Mouse (Mus musculus) CH12.LX (cell line): ENCODE measurements around the gene Plekhj1. TPM values are rescaled to one million over a fixed set of nuclear protein-coding genes. Genes with fewer than 3 reads are reported as not detected.
A peak's percentile ranks its signal among the peaks of the same experiment; 100 is the strongest.

ENCODE experiments used
- DNase-seq: peaks from one replicate; pipeline ENCODE4 v3.0.0-alpha.2; 2013; ENCODE audit errors: extremely low read depth
- H3K27ac ChIP-seq: 2 replicates; pipeline ENCODE4 v1.5.1; 2012; ENCODE audit warnings: low read depth, mild to moderate bottlenecking, control low read depth, moderate library complexity; ENCODE audit not compliant: insufficient read depth
- H3K27me3 ChIP-seq: replicated peaks from 2 replicates; pipeline ENCODE3; 2012; ENCODE audit warnings: inconsistent platforms
- H3K36me3 ChIP-seq, 2 experiments: replicated peaks in 1 of 2; 2 replicates each; pipeline versions ENCODE3 to v1.6.1; 2012; ENCODE audit warnings: inconsistent platforms in 1 of 2, low read length in 1 of 2, mild to moderate bottlenecking in 1 of 2, mixed read lengths in 1 of 2, moderate library complexity in 1 of 2; ENCODE audit not compliant: control insufficient read depth in 1 of 2, insufficient read depth in 1 of 2
- H3K4me1 ChIP-seq, 2 experiments: 2 replicates each; pipeline ENCODE4 v1.6.1; 2012; ENCODE audit warnings: inconsistent platforms in 1 of 2, moderate library complexity in 1 of 2; ENCODE audit not compliant: insufficient read depth in 2 of 2, control insufficient read depth in 1 of 2
- H3K4me2 ChIP-seq: 2 replicates; pipeline ENCODE4 v1.6.1; 2012; ENCODE audit warnings: low read depth, mild to moderate bottlenecking, control low read depth; ENCODE audit not compliant: poor library complexity, insufficient read depth, severe bottlenecking
- H3K4me3 ChIP-seq, 3 experiments: fragments of 150-350 bp in 1 of 3; sonication (generic) in 1 of 3; replicated peaks in 1 of 3; 2 replicates each; pipeline versions ENCODE3 to v1.5.1; 2011 to 2012; ENCODE audit warnings: low read depth in 2 of 3, low read length in 2 of 3, mild to moderate bottlenecking in 2 of 3, moderate library complexity in 2 of 3, control low read depth in 1 of 3, improper control_type of control experiment in 1 of 3, inconsistent platforms in 1 of 3, mixed read lengths in 1 of 3; ENCODE audit not compliant: poor library complexity in 1 of 3
- H3K79me2 ChIP-seq: replicated peaks from 2 replicates; pipeline ENCODE4 v1.6.1; 2012; ENCODE audit warnings: mild to moderate bottlenecking, moderate library complexity; ENCODE audit not compliant: control insufficient read depth, poor library complexity, insufficient read depth, severe bottlenecking; ENCODE audit errors: extremely low read depth
- H3K9ac ChIP-seq: 2 replicates; pipeline ENCODE4 v1.6.1; 2012; ENCODE audit warnings: low read depth, mild to moderate bottlenecking, control low read depth, moderate library complexity; ENCODE audit not compliant: insufficient read depth
- H3K9me3 ChIP-seq: replicated peaks from 2 replicates; pipeline ENCODE3; 2012; ENCODE audit warnings: low read length, inconsistent platforms, mixed read lengths
- BHLHE40 ChIP-seq: IDR thresholded peaks from 2 replicates; pipeline ENCODE4 v1.6.1; 2011; ENCODE audit warnings: mild to moderate bottlenecking, low read depth, low read length, improper control_type of control experiment
- CHD1 ChIP-seq: IDR thresholded peaks from 2 replicates; pipeline ENCODE4 v1.6.1; 2012; ENCODE audit warnings: low read depth, low read length, improper control_type of control experiment, inconsistent platforms
- CHD2 ChIP-seq: IDR thresholded peaks from 2 replicates; pipeline ENCODE4 v1.6.1; 2011; ENCODE audit warnings: low read length, improper control_type of control experiment
- CTCF ChIP-seq, 2 experiments: IDR thresholded peaks in 1 of 2; conservative IDR thresholded peaks in 1 of 2; 2 replicates each; pipeline ENCODE4 v1.5.1; 2011 to 2012; ENCODE audit warnings: low read depth in 2 of 2, low read length in 2 of 2, improper control_type of control experiment in 1 of 2, inconsistent platforms in 1 of 2, mild to moderate bottlenecking in 1 of 2, moderate library complexity in 1 of 2
- EP300 ChIP-seq: IDR thresholded peaks from 2 replicates; pipeline ENCODE4 v1.6.1; 2011; ENCODE audit warnings: low read length, improper control_type of control experiment
- ETS1 ChIP-seq: conservative IDR thresholded peaks from 2 replicates; pipeline ENCODE4 v1.6.1; 2012; ENCODE audit warnings: low read depth, mild to moderate bottlenecking, inconsistent platforms, low read length, improper control_type of control experiment, moderate library complexity
- GABPA ChIP-seq: IDR thresholded peaks from 2 replicates; pipeline ENCODE4 v1.6.1; 2012; ENCODE audit warnings: low read depth, low read length, improper control_type of control experiment, inconsistent platforms; ENCODE audit not compliant: insufficient replicate concordance
- HCFC1 ChIP-seq: IDR thresholded peaks from 2 replicates; pipeline ENCODE4 v1.6.1; 2012; ENCODE audit warnings: low read depth, mild to moderate bottlenecking, inconsistent platforms, low read length, improper control_type of control experiment
- IRF4 ChIP-seq: IDR thresholded peaks from 2 replicates; pipeline ENCODE4 v1.6.1; 2014; ENCODE audit warnings: low read depth, mild to moderate bottlenecking, inconsistent platforms, low read length, improper control_type of control experiment
- JUN ChIP-seq: IDR thresholded peaks from 2 replicates; pipeline ENCODE4 v1.6.1; 2011; ENCODE audit warnings: low read depth, mild to moderate bottlenecking, low read length, improper control_type of control experiment, moderate library complexity; ENCODE audit not compliant: insufficient read depth
- JUND ChIP-seq: conservative IDR thresholded peaks from 2 replicates; pipeline ENCODE4 v1.6.1; 2011; ENCODE audit warnings: low read depth, low read length, improper control_type of control experiment
- KAT2A ChIP-seq: IDR thresholded peaks from 2 replicates; pipeline ENCODE4 v1.6.1; 2012; ENCODE audit warnings: low read length, improper control_type of control experiment, inconsistent platforms; ENCODE audit not compliant: insufficient replicate concordance
- MAX ChIP-seq: IDR thresholded peaks from 2 replicates; pipeline ENCODE4 v1.6.1; 2011; ENCODE audit warnings: low read length, improper control_type of control experiment
- MAZ ChIP-seq: IDR thresholded peaks from 2 replicates; pipeline ENCODE4 v1.6.1; 2012; ENCODE audit warnings: low read depth, mild to moderate bottlenecking, inconsistent platforms, low read length, improper control_type of control experiment, moderate library complexity
- MEF2A ChIP-seq: IDR thresholded peaks from 2 replicates; pipeline ENCODE4 v1.6.1; 2014; ENCODE audit warnings: low read depth, mild to moderate bottlenecking, inconsistent platforms, low read length, improper control_type of control experiment, borderline replicate concordance
- MXI1 ChIP-seq: IDR thresholded peaks from 2 replicates; pipeline ENCODE4 v1.6.1; 2011; ENCODE audit warnings: mild to moderate bottlenecking, low read depth, low read length, improper control_type of control experiment
- MYC ChIP-seq: IDR thresholded peaks from 2 replicates; pipeline ENCODE4 v1.6.1; 2011; ENCODE audit warnings: low read depth, mild to moderate bottlenecking, improper control_type of control experiment, low read length
- NRF1 ChIP-seq: IDR thresholded peaks from 2 replicates; pipeline ENCODE4 v1.6.1; 2014; ENCODE audit warnings: low read depth, mild to moderate bottlenecking, inconsistent platforms, low read length, improper control_type of control experiment, moderate library complexity
- PAX5 ChIP-seq: IDR thresholded peaks from 2 replicates; pipeline ENCODE4 v1.6.1; 2012; ENCODE audit warnings: low read length, inconsistent platforms, mixed read lengths
- POLR2AphosphoS2 ChIP-seq: IDR thresholded peaks from 2 replicates; pipeline ENCODE4 v1.6.1; 2011; ENCODE audit warnings: low read depth, low read length, improper control_type of control experiment
- RAD21 ChIP-seq: IDR thresholded peaks from 2 replicates; pipeline ENCODE4 v1.6.1; 2011; ENCODE audit warnings: low read depth, mild to moderate bottlenecking, low read length, improper control_type of control experiment, moderate library complexity
- SIN3A ChIP-seq: IDR thresholded peaks from 2 replicates; pipeline ENCODE4 v1.6.1; 2012; ENCODE audit warnings: low read length, improper control_type of control experiment, inconsistent platforms
- SMC3 ChIP-seq: IDR thresholded peaks from 2 replicates; pipeline ENCODE4 v1.6.1; 2011; ENCODE audit warnings: low read depth, low read length, improper control_type of control experiment
- TCF12 ChIP-seq: IDR thresholded peaks from 2 replicates; pipeline ENCODE4 v1.6.1; 2014; ENCODE audit warnings: low read depth, mild to moderate bottlenecking, inconsistent platforms, low read length, improper control_type of control experiment
- UBTF ChIP-seq: IDR thresholded peaks from 2 replicates; pipeline ENCODE4 v1.6.1; 2012; ENCODE audit warnings: low read depth, mild to moderate bottlenecking, inconsistent platforms, low read length, improper control_type of control experiment, moderate library complexity
- USF1 ChIP-seq: IDR thresholded peaks from 2 replicates; pipeline ENCODE4 v1.6.1; 2014; ENCODE audit warnings: low read depth, mild to moderate bottlenecking, inconsistent platforms, low read length, improper control_type of control experiment
- USF2 ChIP-seq: conservative IDR thresholded peaks from 2 replicates; pipeline ENCODE4 v1.6.1; 2011; ENCODE audit warnings: low read depth, low read length, improper control_type of control experiment
- ZKSCAN1 ChIP-seq: IDR thresholded peaks from 2 replicates; pipeline ENCODE4 v1.6.1; 2012; ENCODE audit warnings: low read depth, inconsistent platforms, low read length, improper control_type of control experiment, borderline replicate concordance
- ZMIZ1 ChIP-seq: IDR thresholded peaks from 2 replicates; pipeline ENCODE4 v1.6.1; 2012; ENCODE audit warnings: low read depth, mild to moderate bottlenecking, inconsistent platforms, low read length, improper control_type of control experiment
- ZNF384 ChIP-seq: IDR thresholded peaks from 2 replicates; pipeline ENCODE4 v1.6.1; 2012; ENCODE audit warnings: low read depth, low read length, improper control_type of control experiment, inconsistent platforms
- dilution Hi-C: fragments of 300-500 bp; cut with MboI; formaldehyde crosslinking; loops from 2 replicates; pipeline ENCODE4 v1.14.3; 2020; ENCODE audit warnings: low sequenced_read_pairs; ENCODE audit not compliant: extremely low pct_unique_long_range_greater_than_20kb, extremely low pct_ligation_motif_present
- in situ Hi-C: fragments of 300-500 bp; cut with MboI; formaldehyde crosslinking; loops from 3 replicates; pipeline ENCODE4 v1.14.3; 2019; ENCODE audit warnings: low sequenced_read_pairs, low pct_ligation_motif_present, low pct_unique_long_range_greater_than_20kb, mixed read lengths
- polyA plus RNA-seq: library from polyadenylated mRNA; unstranded; fragments of >175 nt; gene quantifications from 2 replicates; pipeline ENCODE4 v1.2.1, GENCODE M21; 2012; ENCODE audit warnings: low read depth; ENCODE audit not compliant: insufficient read length
- total RNA-seq, 2 experiments: library from RNA; depleted of rRNA; stranded (reverse); fragments of 300-350 nt in 1 of 2; fragments of >200 nt in 1 of 2; gene quantifications; 2 replicates each; pipeline ENCODE4 v1.2.3; 2012 to 2014

Plekhj1 gene
- total and polyA plus RNA-seq, 3 experiments, result 63.4 to 123 (median 63.8) TPM

DNA sequence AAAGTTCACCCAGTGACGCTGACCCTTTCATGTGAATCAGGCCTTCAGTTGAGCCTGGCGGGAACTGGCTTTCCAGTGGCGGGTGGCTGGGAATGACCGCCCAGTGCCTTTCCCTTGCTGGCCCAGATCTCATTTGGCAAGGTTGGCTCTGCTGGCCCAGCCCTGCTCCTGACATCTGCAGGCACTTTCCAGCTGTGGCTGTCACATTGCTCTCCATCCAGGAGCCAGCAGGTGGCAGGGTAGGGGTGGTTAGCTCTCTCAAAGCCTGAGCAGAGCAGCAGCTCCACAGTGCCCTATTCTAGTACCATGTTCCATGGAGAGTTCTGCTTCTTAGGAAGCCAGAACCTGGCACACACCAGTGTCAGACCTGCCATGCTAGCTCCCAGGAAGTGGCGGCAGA, 40.7 kb downstream of the Plekhj1 start:
- H3K9ac ChIP-seq, result no peak overlapping the region
- dilution Hi-C loops (no loop called here), in situ Hi-C loops (no loop called here)
- peaks cover 0 to 39% of the 10 kb centered on the region in 2 experiments for H3K36me3 ChIP-seq
- H3K9me3 ChIP-seq, result no peaks in the 10 kb centered on the region
- DNase-seq, result peak; percentile 71
- no peak overlapping the region for H3K27ac ChIP-seq
- H3K79me2 ChIP-seq, result peaks cover 75% of the 10 kb centered on the region
- H3K4me2 ChIP-seq, result no peak overlapping the region
- no peaks in the 10 kb centered on the region for H3K27me3 ChIP-seq
- H3K4me1 ChIP-seq, result peaks cover 30 to 59% of the 10 kb centered on the region in 2 experiments
- no peak overlapping the region for H3K4me3 ChIP-seq
- TF ChIP-seq ZNF384 (0 out of 2 replicates have a peak, but pooled peaks have one; percentile 13), RAD21 (peak; percentile 52), MYC (peak; percentile 46; the same call in 1 of the 2 replicates), MEF2A (0 out of 2 replicates have a peak, but pooled peaks have one; percentile 22), IRF4 (0 out of 2 replicates have a peak, but pooled peaks have one; percentile 8), SIN3A (peak; percentile 81; the same call in 1 of the 2 replicates), HCFC1 (0 out of 2 replicates have a peak, but pooled peaks have one; percentile 15), MAZ (no peak), CTCF (conservative IDR thresholded peaks at IDR 0.05 in 1 of 2, IDR thresholded peaks at IDR 0.05 in 1 of 2; ENCODE audit: low read depth in 2 of 2, low read length in 2 of 2) (peak; percentile 23 to 79; a peak in 3 of 4 replicates), CHD2 (no peak), MXI1 (peak; percentile 69), MAX (peak; percentile 64; the same call in 1 of the 2 replicates), POLR2AphosphoS2 (no peak), SMC3 (peak; percentile 67)

DNA sequence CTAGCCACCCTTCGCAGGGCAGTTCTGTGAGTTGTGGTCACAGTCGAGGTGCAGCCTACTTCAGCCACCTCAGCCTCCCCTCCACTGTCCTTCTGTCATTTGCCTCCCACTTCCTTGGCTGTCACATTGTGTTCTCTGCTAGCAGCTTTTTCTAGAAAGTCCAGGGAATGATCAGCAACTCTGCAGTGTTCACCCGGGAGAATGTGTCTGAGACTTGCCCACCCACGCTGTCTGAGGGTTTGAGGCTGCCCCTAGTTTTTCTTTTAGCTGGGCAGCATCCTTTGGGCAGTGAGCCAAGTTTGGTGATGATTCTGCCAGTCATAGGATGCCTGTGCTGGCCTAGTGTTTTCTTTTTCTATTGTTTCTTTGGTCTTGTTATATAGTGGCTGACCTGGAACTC, 41.5 kb downstream of the Plekhj1 start:
- dilution Hi-C loops, result no loop called here
- Histone ChIP-seq H3K79me2 (peaks cover 68% of the 10 kb centered on the region), H3K27me3 (no peaks in the 10 kb centered on the region), H3K9ac (peak overlapping the region; percentile 96; the same call in 1 of the 2 replicates), H3K27ac (no peak overlapping the region), H3K36me3 (peaks cover 0 to 33% of the 10 kb centered on the region in 2 experiments), H3K4me3 (peak overlapping the region in 2 of 3 experiments; percentile 93 to 98), H3K4me1 (peaks cover 26 to 59% of the 10 kb centered on the region in 2 experiments), H3K4me2 (peak overlapping the region; percentile 52; the same call in 1 of the 2 replicates), H3K9me3 (no peaks in the 10 kb centered on the region)
- no peak for TF ChIP-seq SIN3A
- TF ChIP-seq EP300, result no peak
- TF ChIP-seq TCF12, result no peak
- TF ChIP-seq ZNF384, result no peak
- no peak for TF ChIP-seq PAX5
- no peak for TF ChIP-seq CHD1
- no peak for TF ChIP-seq JUND
- no peak for TF ChIP-seq UBTF
- TF ChIP-seq USF1, result no peak
- no peak for TF ChIP-seq ETS1
- no peak for TF ChIP-seq CTCF (conservative IDR thresholded peaks at IDR 0.05 in 1 of 2, IDR thresholded peaks at IDR 0.05 in 1 of 2; ENCODE audit: low read depth in 2 of 2, low read length in 2 of 2)
- TF ChIP-seq GABPA, result no peak
- TF ChIP-seq MAZ, result no peak
- TF ChIP-seq USF2, result no peak
- no peak for TF ChIP-seq BHLHE40
- no peak for TF ChIP-seq ZKSCAN1
- TF ChIP-seq KAT2A, result no peak
- TF ChIP-seq NRF1, result no peak
- TF ChIP-seq ZMIZ1, result no peak
- TF ChIP-seq JUN, result no peak
- in situ Hi-C loops, result no loop called here
- no peak for DNase-seq
